Mouse (Mus musculus) cerebellum, adult 2 months (tissue): ENCODE results near the gene Coq6. TPM values are rescaled to one million over a fixed set of nuclear protein-coding genes. Genes with fewer than 3 reads are reported as not detected.

ENCODE experiments used
- DNase-seq, 2 experiments: peaks; one replicate each; pipeline ENCODE4 v3.0.0; 2021
- H3K27ac ChIP-seq: fragments of 200-500 bp; 2 replicates; pipeline ENCODE4 v1.5.1; 2012; ENCODE audit warnings: low read length, control low read depth, inconsistent platforms; ENCODE audit not compliant: insufficient read depth
- H3K27me3 ChIP-seq: fragments of 200-500 bp; 2 replicates; pipeline ENCODE4 v1.6.1; 2012; ENCODE audit warnings: inconsistent platforms, mild to moderate bottlenecking, low read length, moderate library complexity; ENCODE audit not compliant: control insufficient read depth, insufficient read depth
- H3K4me1 ChIP-seq: fragments of 200-500 bp; 2 replicates; pipeline ENCODE4 v1.6.1; 2011; ENCODE audit warnings: low read length; ENCODE audit not compliant: control insufficient read depth, insufficient read depth
- H3K4me3 ChIP-seq: fragments of 200-500 bp; replicated peaks from 2 replicates; pipeline ENCODE3; 2011; ENCODE audit warnings: mild to moderate bottlenecking, low read depth, low read length, control low read depth; ENCODE audit not compliant: insufficient read depth
- CTCF ChIP-seq: fragments of 200-500 bp; IDR thresholded peaks from 2 replicates; pipeline ENCODE4 v1.5.1; 2011; ENCODE audit warnings: low read depth, mild to moderate bottlenecking, control low read depth, low read length, moderate library complexity, borderline replicate concordance; ENCODE audit not compliant: insufficient read depth
- POLR2A ChIP-seq: fragments of 200-500 bp; IDR thresholded peaks from 2 replicates; pipeline ENCODE4 v1.6.1; 2011; ENCODE audit warnings: low read length, control low read depth, borderline replicate concordance; ENCODE audit not compliant: insufficient read depth
- WGBS: fragments of 180-500 bp; shearing (Covaris S2); methylation state at CpG from one replicate; pipeline ENCODE4 v1.1.7; 2018; 5-methylcytosine and 5-hydroxymethylcytosine counted together
- polyA plus RNA-seq: library from polyadenylated mRNA; depleted of rRNA; stranded (reverse); fragments of >200 nt; gene quantifications from 2 replicates; pipeline ENCODE4 v1.2.3, GENCODE M21; 2012

Coq6 gene
- polyA plus RNA-seq, 1 experiment: 39.9 TPM

DNA sequence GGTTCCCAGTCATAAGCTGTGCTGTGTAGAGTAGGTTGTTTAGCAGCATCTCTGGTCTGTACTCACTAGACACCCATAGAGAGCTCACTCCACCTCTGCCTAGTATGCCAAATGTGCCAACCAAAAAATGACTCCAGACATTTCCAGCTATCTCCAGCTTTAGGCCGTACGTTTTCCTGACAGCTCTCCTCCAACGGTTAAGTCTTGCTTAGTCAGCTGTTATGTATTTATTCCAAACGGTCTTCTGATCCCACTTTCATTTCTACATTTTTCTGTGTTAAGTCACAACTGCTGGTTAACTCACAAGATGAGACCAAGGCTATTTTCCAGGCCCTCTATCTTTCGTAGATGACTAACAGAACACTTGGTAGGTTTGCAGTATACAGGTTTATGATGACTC lies 37.2 kb downstream of the Coq6 start:
- no peaks in the 10 kb centered on the region for H3K27me3 ChIP-seq
- H3K4me3 ChIP-seq: no peak overlapping the region
- TF ChIP-seq CTCF: no peak
- TF ChIP-seq POLR2A: no peak
- 88% methylated on average over 5 of the region's 5 CpGs for WGBS
- DNase-seq: no peak
- no peak overlapping the region for H3K27ac ChIP-seq
- no peaks in the 10 kb centered on the region for H3K4me1 ChIP-seq

DNA sequence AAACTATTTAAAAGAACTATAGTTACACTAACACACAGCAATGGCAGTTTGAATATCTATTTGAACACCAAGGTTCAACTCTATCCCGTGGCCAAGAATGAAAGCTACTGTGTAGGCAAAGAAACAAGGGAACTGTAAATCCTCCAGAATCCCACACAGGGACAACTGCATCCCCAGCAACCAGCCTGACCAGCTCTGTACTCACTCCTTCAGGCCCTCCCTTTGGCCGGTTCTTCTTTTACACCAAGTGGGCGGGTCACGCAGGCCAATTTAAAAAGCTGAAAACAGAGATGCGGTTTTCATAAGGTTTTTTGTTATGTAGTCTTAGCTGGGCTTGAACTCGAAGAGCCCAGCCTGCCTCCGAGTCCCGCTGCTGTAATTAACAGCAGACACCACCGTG lies 37.7 kb downstream of the Coq6 start:
- Histone ChIP-seq H3K4me1 (no peaks in the 10 kb centered on the region), H3K27me3 (no peaks in the 10 kb centered on the region), H3K4me3 (no peak overlapping the region), H3K27ac (no peak overlapping the region)
- no peak for DNase-seq
- 86% methylated on average over 9 of the region's 9 CpGs for WGBS
- TF ChIP-seq POLR2A (no peak), CTCF (no peak)

DNA sequence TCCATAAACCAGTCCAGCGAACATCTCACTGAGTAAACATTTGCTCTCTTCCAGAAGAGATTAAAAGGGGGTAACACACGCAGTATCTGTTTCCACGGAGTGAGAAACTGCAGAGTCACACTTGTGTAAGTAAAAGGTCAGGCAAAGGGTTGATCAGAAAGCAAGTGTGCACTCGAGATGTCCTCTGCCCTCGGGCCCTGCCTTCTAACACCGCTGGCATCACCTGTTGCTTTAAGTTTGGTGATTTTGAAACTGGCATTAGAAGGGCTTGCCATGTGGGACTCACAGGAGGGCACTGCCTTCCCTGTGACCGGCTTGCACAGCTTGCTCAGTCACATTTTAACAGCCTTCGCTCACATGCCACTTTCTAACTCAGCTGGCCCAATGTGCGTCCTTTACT lies 38.2 kb downstream of the Coq6 start:
- 81% methylated on average over 9 of the region's 9 CpGs for WGBS
- H3K4me1 ChIP-seq: no peaks in the 10 kb centered on the region
- no peak for DNase-seq
- TF ChIP-seq POLR2A (no peak), CTCF (no peak)
- no peaks in the 10 kb centered on the region for H3K27me3 ChIP-seq
- no peak overlapping the region for H3K4me3 ChIP-seq
- H3K27ac ChIP-seq: no peak overlapping the region

DNA sequence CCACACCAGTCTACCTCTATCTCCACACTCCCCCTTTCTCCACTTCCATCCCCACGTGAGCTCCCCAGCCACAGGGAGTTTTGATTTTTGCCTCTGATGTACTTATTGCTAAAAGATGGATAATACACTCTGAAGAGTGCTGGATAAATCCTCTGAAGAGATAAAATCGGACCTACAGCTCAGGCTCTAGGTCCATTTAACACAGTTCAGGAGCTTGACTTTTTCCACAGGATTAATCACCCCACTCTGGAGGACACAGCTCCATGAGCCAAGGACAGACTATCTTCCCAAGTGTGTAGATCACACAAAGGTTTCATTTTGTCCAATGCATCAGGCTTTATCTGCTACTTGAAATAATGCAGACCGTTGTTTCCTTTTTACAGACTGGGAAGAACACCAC lies 38.6 kb downstream of the Coq6 start:
- Histone ChIP-seq H3K4me1 (no peaks in the 10 kb centered on the region), H3K4me3 (no peak overlapping the region), H3K27me3 (no peaks in the 10 kb centered on the region), H3K27ac (no peak overlapping the region)
- no peak for DNase-seq
- 81% methylated on average over 3 of the region's 3 CpGs for WGBS
- TF ChIP-seq POLR2A (no peak), CTCF (no peak)

DNA sequence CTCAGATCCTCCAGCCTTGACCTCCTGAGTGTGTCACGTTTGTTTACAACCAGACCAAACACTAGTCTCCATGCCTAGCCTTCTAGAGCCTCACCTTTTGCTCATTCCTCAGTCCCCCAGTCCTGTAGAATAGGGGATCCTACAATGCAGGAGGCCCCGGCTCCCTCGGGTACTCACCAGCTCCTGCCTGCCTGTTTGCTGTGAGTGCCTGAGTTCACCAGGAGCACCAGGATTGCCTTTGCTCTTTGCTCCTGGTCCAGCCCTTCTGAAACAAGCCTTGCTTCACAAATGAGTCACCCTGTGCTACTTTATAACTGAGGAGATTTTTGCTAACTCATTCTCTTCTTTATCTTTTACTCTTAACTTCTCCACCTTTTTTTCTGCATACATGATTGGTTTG lies 39.2 kb downstream of the Coq6 start:
- TF ChIP-seq POLR2A: no peak
- no peak for TF ChIP-seq CTCF
- Histone ChIP-seq H3K27me3 (no peaks in the 10 kb centered on the region), H3K4me1 (no peaks in the 10 kb centered on the region), H3K4me3 (no peak overlapping the region), H3K27ac (no peak overlapping the region)
- no peak for DNase-seq
- 77% methylated on average over 3 of the region's 3 CpGs for WGBS

DNA sequence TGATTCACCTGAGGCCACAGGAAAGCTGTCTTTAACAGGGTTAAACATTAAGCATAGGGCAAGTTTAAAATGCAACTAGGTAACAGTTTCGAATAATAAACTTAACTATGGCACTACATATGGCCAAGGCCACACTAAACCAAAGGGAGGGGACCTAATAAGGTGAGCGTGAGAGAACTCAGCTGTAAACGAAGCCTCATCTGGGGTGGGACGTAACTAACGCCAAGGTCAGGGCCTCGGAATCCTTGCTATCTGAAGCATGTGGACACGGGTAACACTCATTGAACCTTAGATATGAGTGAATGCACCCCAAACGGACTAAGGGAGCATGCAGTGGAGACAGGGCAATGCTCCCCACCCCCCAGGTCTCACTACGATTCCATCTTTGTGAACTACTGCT lies 41.5 kb downstream of the Coq6 start:
- Histone ChIP-seq H3K27ac (no peak overlapping the region), H3K4me1 (no peaks in the 10 kb centered on the region), H3K27me3 (no peaks in the 10 kb centered on the region), H3K4me3 (no peak overlapping the region)
- WGBS: 78% methylated on average over 9 of the region's 9 CpGs
- no peak for DNase-seq
- TF ChIP-seq CTCF (no peak), POLR2A (no peak)

DNA sequence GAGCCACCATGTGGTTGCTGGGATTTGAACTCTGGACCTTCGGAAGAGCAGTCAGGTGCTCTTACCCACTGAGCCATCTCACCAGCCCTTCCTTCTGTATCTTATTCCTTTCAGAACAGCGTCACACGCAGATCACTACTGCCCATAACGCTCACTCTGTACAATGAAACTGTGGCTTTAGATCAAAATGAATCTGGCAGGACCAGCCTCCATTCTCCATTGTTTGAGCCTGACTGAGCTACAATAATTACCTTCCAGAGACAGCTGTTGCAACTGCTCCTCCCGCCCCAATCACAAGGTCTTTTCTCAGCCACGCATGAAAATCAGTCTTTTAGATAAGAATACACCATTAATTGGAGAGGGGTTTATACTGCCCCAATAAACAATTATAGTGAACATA lies 43.1 kb downstream of the Coq6 start:
- Histone ChIP-seq H3K27ac (no peak overlapping the region), H3K4me1 (no peaks in the 10 kb centered on the region; the same call in 1 of the 2 replicates), H3K27me3 (no peaks in the 10 kb centered on the region), H3K4me3 (no peak overlapping the region)
- 73% methylated on average over 6 of the region's 6 CpGs for WGBS
- TF ChIP-seq CTCF (no peak), POLR2A (no peak)
- no peak for DNase-seq

DNA sequence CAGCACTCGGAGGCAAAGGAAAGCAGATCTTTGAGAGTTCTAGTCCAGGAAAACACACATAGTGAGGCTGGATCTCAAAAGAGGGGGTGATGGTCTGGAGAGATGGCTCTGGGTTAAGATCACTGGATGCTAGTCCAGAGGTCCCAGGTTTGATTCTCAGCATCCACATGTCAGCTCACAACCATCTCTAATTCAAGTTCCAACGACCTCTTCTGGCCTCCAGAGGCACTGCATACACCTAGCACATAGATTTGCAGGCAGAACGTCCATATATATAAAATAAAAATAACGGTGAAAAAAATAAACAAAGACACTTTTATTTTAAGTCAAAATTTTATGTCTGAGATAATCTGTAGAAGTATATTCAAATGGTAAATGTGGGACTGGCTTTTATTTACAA lies 45.8 kb downstream of the Coq6 start:
- TF ChIP-seq CTCF (no peak), POLR2A (no peak)
- no peak for DNase-seq
- 70% methylated on average over 4 of the region's 4 CpGs for WGBS
- H3K27me3 ChIP-seq: no peaks in the 10 kb centered on the region
- no peak overlapping the region for H3K27ac ChIP-seq
- no peak overlapping the region for H3K4me3 ChIP-seq
- no peaks in the 10 kb centered on the region; the same call in 1 of the 2 replicates for H3K4me1 ChIP-seq
